Mouse (Mus musculus) C2C12 (cell line): ENCODE measurements around the gene Zfp316.

Experiments
- CTCF ChIP-seq: IDR thresholded peaks from one replicate; pipeline ENCODE4 v1.5.1; 2011; ENCODE audit not compliant: control insufficient read depth, insufficient read depth, insufficient read length
- FOSL1 ChIP-seq: IDR thresholded peaks from one replicate; pipeline ENCODE4 v1.8.0; 2011; ENCODE audit warnings: mild to moderate bottlenecking, low read length; ENCODE audit not compliant: poor library complexity, insufficient read depth, severe bottlenecking
- MAX ChIP-seq: IDR thresholded peaks from one replicate; pipeline ENCODE4 v1.6.1; 2011; ENCODE audit warnings: mild to moderate bottlenecking, control low read depth
- MYOD1 ChIP-seq: IDR thresholded peaks from one replicate; pipeline ENCODE4 v1.6.1; 2011; ENCODE audit warnings: low read depth; ENCODE audit not compliant: control insufficient read depth, insufficient read length

- TF ChIP-seq CTCF, result no peak
- TF ChIP-seq FOSL1, result no peak
- TF ChIP-seq MYOD1, result no peak
- TF ChIP-seq MAX, result no peak
Observed at GRCm38 (mm10) chr5:143299686-143300085, 29.9 kb upstream of the Zfp316 start.
